Mouse (Mus musculus) retina, embryonic 14.5 days (tissue): Measurements from ENCODE around the gene Emc10.

Source experiments
- DNase-seq: peaks from one replicate; pipeline ENCODE4 v3.0.0-alpha.2; 2015; ENCODE audit warnings: low spot score

Emc10 gene

DNA sequence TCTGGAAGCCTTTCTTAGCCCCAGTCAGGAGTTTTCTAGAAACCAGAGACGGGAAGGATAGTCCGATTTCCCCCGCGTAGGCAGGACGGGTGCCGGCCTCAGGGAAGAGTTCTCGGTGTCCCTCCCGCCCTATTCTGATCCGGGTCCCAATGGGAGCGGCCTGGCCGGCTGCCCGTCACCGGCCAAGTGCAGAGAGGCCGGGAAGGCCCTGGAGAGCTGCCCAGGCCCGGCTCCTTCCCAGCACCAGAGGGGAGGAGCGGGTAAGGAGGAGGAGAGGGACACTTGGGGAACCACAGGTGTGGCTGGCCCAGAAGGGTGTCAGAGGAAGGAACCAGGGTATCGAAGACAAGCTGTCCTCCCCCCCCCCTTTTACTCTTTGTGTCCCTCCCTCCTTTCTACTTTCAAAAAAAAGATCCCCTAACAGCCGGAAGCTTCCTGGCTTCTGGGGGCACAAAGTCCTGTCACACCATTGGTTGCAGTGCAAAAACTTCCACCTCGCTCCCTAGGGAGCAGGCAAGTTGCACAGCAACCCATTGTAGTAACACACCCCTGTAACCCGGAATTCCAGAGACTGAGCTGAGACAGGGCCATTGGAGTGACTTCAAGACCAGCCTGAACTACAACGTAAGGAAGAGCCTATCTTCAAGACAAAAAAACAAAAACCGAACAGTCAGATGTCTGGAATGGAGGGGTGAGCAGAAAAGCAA lies 28.9 kb upstream of the Emc10 start:
- no peak for DNase-seq

DNA sequence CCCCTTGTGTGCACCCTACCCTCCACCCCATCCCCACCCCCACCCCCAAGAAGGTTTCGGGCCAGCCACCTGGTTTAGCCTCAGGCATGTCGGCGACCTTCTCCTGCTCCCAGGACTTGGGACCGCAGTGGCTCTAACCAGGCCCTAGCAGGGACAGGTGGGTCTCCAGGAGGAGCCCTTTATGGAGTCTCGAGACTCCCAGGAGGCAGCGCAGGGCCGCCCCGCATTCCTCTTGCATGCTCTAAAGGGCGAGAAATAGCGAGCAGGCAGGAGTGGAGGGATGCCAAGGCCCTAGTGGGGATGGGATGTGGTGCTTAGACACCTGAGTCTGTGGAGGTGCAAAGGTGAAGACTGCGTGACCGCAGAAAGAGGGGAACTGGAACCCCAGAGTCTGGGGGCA lies 28.2 kb upstream of the Emc10 start, which contains the start of gene Mybpc2:
Gene Mybpc2, minus strand, starts transcription at position 155 of the 400 bp plus-strand sequence.
- DNase-seq, result no peak

DNA sequence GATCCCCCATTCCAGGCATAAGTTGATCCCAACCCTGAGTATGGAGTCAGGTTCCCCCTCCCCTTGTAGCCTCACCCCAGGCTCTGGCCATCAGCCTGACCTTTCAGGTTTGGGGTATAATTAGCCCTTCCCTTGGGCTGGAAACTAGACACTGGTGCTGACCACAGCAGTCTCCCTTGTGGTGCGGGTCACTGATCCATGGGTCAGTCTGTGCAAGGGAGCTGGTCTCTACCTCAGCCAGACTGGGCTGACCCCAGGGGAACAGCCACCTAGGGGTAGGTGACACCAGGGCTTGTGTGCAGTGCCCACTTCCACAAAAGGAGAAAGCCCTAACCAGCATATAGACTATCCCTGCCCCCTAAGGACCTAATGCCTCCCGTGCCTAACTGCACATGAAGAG lies 26.7 kb upstream of the Emc10 start:
- DNase-seq, result no peak

DNA sequence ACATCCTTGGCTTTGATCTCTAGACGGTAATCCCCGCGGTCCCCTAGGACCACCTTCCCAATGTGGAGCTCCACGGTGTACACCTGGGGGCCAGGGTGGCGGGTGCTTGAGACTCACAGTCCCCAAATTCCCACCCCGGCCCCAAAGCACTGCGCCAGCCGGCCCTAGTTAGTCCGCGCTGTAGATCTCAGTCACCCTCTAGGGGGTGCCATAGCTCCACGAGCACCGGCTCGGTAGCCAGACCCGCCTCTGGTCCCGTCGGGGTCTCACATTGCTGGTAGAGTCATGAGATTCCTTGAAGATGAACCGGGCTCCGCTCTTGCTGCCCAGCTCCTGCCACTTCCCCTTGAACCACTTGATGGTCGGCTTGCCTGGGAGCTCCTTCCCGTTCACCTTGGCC lies 25.4 kb upstream of the Emc10 start:
- peak; percentile 88 for DNase-seq

DNA sequence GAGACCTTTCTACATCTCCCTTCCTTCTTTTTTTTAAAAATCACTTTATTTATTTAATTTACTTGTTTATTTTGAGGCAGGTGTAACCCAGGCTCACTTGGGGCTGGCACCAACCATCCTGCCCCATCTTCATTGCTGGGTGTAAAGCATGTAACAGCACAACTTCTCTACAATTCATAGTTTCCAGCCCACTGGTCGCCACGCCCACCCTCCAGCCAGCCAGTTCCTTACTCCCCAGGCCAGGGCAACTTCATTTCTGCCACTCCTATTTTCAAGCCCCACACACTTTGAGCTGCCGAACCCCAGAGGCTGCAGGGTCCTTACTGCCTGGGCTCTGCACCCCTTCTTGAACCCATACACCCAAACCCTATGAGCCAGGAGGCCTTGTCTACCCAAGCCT lies 24.7 kb upstream of the Emc10 start:
- DNase-seq, result no peak

DNA sequence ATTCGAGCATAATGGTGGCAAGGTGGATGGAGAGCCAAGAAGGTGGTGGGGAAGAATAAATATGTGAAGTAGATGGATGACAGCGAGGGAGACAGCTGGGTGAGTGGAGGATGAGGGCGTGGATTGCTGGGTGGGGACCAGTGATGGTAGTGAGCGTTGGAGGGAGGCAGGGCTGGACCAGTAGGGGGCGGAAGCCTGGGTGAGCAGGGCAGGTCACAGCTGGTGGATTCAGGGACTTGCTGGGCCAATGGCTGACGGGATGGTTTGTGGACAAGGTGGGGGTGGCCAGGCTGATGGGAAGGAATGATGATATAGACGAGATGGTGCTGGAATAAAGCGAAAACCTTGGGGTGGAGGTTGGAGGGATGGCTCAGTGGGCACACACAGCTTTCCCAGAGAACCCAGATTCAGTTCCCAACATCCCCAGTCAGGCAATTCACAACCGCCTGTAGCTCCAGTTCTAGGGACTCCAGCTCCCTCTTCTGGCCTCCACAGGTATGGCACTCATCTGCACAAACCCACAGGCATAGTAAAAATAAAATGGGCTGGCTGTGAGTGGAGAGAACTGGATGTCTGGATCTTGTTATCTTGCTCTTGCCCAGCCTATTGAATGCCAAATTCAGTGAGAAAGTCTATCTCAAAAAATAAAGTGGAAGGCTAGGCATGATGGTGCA lies 23.0 kb upstream of the Emc10 start:
- DNase-seq, result peak; percentile 26

DNA sequence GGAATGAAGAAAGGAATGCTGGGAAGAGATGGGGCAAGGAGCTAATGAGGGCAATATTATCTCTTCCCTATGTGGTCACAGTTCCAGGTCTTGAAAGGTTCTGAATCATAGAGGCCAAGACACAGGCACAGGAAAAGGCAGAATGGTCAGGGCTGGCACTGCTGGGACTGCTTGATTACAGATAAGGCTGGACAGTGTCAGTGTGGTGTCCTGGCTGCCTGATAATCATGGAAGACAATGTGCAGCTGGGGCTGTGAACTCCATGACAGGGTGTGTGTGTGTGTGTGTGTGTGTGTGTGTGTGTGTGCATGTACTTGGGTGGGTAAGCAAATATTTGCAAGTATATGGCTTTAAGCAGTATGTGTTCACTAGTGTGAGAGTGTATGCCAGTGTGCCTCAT lies 11.2 kb upstream of the Emc10 start:
- DNase-seq, result no peak

DNA sequence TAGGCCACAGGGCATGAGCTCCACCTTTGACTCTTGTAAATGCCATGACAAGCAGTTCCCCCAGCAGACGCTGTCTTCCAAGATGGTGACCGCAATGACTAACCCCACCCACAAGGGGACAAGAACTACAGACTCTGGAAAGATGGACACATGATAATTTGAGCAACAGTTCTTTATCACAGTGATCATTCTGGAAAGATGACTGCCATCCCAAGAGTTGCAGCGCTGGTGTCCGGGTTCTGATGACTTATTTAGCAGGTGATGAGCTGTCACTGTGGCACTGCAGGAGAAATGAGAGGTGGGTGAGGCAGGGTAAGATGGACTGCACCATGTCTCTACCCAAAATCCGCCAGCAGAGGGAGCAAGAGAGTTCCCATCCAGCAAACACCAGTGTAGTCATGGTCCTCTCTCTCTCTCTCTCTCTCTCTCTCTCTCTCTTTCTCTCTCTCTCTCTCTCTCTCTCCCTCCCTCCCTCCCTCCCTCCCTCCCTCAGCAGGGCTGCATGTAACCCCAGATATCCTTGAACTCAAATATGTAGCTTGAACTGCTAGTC lies 5.3 kb upstream of the Emc10 start:
- DNase-seq, result peak; percentile 87

DNA sequence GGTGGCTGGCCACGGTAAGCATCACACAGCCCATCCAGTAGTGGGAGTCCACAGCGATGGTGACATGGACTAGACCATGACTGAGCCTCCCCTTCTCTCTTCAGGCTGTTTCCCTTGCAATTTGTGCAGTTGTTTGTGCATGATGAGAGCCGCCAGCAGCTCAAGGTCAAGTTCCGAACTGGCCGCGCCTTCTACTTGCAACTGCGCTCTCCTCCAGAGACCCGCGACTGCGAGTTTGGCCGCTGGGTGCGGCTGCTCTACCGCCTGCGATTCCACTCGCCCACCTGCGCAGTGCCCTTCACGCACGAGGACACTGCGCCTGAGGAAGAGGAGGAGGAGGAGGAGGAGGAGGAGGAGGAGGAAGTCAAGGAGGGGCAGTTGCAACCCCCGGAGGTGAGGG lies 3.7 kb upstream of the Emc10 start:
- DNase-seq, result no peak

DNA sequence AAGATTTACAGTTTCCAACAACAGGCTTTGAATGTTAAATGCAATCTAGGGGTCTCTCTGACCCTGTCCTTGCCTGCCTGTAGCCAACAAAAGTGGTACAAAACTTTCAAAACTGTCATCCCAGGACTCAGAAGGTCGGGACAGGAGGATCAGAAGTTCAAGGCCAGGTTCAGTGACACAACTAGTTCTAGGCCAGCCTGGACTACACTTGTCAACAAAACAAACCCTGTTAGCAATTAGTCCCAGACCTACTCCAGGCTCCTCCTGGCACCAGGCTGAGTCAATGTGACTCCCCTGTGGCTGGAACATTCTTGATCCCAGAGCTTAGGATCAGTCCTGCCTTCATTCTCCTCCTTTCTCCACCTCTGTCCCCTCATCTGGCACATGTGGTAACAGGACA lies 2.6 kb upstream of the Emc10 start:
- DNase-seq, result no peak

DNA sequence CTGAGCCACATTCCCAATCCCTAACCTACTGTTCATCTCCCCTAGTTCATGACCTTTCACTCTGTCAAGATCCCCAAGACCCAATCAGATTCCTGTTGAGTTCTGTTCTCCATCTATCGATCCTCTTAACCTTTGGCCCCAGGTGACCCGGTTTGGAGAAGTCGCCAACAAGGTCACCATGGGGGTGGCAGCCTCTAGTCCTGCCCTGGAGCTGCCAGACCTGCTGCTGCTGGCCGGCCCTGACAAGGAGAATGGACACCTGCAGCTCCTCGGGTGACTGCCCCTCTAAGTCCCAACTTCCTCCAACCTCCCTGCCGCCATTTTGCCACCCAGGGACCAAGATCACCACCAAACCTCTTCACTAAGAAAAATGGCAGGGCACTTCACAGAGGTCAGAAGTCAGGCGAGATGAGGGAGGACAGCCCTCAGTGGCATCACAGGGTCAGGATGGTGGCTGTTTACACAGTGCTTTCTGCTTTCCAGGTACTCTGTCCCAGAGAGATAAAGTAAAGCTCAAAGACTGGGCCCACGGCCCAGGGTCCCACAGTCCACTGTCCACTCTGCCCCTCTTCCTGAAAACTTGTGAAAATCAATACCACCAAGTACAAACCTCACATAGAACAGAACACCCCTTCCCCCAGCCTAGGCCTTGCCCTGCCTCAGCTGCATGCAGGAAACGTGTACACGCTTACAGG lies 1.2 kb upstream of the Emc10 start:
- no peak for DNase-seq

DNA sequence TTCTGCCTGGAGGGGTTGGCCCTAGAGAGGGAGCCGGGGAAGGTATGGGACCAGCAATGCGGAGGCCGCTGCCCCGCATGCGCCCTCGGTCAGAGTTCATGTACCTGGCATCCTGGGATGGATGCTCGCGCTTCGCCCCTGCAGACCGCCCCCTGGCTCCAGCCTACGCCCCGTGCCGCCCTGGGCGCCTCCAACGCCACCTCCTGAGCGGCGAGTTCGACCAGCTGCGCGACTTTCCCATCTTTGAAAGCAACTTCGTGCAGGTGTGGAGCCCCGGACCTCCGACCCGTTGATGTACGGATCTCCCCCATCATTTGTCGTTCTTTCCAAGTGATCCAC lies 411 bp upstream of the Emc10 start:
- DNase-seq, result no peak

DNA sequence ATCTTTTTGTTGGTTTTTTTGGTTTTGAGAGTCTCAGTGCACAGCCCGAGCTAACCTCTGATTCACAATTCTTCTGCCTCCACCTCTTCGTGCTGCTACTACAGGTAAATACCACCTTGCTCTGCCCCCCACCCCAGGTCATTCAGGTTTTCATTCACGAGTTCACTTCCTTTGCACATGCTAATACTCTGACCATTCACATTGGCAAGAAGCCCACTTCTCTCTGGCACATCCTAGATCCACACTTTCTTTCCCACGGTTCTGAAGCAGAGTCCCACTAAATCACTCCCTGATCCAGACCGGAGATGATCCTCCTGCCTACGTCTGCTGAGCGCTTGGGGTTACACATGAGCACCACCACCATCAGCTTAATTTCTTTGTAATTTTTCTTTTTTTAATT lies 1.2 kb downstream of the Emc10 start:
- DNase-seq, result no peak

DNA sequence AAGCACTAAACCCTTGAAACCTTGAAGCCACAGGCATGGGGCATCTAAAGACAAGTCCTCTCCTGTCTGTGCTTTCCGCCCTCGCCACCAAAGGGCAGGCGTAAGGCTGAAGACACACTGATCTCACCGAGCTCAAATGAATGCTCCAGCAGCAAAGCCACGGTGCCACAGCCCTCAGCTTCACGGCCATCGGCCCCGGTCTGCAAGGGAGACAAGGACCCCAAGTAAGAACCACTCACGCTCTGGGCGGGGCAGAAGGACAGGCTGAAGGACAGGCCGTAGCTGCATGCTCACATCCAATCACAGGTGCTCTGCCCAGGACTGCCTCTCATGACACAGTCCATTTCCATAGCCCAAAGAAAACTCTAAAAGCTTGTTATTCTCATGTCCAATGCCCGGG lies 1.6 kb downstream of the Emc10 start:
- no peak for DNase-seq

DNA sequence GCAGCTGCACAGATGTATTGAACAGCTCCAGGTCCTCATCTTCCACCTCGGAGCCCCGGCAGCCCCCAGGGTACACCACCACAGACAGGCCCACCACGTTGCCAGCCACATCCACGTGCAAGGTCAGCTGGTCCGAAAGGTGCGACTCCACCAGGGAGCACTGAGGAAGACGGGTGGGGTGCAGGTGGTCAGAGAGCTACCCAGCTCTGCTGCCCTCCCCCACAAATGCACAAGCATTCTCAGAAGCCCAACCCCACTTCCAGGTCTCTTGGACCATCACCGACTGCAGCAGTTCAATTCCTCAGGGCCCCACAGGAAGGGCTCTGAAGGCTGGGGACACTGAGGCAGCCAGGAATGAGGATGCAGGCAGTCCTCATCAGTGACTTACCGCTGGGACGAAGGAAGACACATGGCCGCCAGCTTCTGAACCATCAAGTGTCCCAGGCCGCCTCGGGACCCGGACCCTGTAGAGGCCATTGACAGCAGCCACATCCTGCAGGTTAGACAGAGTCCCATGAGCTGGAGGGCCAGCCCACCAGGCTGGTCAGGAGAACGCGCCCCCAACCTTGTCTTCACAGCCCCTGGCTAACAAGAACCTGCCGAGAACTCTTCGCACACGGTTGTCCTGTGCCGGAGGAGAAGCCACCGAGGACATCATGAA lies 4.0 kb downstream of the Emc10 start:
- no peak for DNase-seq

DNA sequence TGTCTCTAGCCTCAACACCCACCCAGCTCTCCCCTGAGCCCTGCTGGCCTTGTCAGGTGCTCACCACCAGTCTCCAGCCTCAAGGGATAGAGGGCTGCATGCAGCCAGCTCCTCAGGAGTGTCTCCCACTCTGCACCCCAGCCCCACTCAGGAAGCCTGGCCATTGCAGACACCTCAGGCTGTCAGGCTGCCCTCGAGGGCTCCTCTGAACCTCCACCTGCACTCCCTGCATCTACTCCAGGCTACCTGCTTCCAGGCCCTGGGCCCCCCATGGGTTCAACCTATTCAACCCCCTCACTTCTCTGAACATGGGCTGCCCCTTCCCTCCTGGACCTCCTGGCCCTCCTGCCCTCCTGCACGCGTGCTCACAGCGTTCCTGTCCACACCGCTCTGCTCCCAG lies 4.9 kb downstream of the Emc10 start:
- DNase-seq, result no peak

DNA sequence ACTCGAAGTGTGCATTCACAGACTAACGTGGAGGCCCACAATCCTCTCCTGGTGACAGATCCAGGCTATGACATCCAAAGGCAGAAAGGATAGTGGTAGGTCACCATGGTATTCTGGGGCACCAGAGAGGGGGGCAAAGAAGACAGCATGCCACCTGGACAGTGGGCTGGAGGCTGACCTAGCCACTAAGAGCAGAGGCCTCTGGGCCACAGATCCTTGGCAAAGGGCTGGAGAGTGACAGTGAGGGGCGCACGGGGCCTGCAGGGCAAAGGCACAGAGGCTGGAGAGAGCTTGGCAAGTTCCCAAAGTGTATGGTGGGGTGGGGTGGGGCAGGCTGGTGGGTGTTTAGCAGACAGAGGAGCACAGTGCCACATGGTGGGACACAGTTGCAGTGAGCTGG lies 6.0 kb downstream of the Emc10 start:
- no peak for DNase-seq

DNA sequence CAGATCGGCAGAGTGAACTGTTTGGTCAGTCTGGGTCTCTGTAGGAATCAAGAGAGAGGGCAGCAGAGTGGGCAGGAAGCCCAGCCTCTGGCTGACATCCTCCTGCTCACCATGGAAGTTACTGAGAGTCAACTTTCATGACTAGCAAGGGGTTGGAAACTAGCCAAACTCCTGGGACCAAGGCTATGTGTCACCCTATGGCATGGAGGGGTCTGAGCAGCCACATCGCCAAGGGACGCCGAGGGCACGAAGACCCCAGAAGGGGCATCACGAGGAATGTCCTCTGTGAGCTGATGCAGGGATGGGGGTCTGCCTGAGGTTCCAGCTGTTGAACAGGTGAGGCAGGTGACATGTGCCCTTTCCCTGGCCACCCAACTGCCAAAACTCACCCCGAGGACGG lies 7.8 kb downstream of the Emc10 start:
- no peak for DNase-seq

DNA sequence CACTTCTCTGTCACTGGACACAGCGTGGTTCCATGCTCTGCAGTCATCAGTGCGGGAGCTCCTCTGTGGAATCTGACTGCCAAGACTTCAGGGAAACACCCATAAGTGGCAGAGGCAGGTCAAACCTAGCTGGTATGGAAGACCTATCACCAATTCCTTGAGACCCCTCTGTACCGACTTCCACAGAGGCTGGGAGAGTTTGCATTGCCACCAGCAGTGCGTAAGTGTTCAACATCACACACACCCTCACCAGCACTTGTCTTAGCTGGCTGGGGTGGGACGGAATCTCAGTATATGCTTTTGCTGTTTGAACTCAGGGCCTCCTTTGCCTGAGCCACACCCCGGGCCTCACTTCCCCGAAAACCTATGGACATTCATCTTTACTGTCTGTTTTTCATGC lies 8.4 kb downstream of the Emc10 start:
- no peak for DNase-seq

DNA sequence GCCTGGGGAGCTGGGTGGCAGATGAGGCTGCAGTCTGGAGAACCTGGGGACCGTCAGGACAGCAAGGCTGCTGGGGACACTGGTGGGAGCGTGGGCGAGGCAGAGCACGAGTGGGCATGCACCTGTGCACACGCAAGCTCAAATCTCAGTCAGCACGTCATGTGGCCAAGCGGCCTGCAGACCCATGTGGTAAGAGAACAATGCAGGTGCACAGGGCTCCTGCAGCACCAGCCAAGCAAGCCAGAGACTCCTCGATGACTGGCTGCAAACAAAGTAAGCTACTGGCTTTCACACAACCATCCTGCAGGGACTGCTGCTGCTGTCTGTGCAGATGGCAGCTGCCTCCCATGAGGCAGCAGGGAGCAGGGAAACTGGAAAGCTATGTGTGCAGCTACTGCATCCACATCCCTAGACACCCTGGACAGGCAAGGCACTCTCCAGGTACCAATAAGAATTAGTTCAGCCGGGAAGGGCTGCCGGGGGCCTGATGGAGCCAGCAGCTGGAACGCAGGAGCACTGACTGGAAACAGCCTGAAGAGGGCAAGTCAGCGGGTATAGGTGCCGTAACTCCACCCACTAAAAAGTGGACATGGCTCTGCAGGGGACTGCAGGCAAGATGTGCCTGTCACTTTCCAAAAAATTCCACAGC lies 9.3 kb downstream of the Emc10 start:
- DNase-seq, result no peak

DNA sequence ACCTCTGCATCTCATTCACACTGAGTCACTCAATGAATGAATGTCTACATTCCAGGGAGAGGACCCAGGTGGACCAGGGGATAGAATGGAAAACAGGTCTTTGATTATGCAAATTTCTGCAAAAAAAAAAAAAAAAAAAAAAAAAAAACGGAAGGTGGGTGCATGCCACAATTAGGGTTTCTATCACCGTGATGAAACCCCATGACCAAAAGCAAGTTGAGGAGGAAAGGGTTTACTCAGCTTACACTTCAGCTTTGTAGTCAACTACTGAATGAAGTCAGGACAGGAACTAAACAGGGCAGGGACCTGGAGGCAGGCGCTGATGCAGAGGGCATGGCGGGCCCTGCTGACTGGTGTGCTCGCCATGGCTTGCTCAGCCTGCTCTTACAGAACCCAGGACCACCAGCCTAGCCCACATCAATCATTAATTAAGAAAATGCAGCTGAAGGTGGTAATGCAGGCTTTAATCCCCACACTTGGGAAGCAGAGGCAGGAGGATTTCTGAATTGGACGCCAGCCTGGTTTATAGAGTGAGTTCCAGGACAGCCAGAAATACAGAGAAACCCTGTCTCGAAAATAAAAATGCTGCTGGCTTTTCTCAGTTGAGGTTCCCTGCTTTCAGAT lies 10.6 kb downstream of the Emc10 start:
- no peak for DNase-seq
